Mouse (Mus musculus) left cerebral cortex, adult 18-20 months (tissue): ENCODE data around the gene Otp. TPM values are rescaled to one million over a fixed set of nuclear protein-coding genes. Genes with fewer than 3 reads are reported as not detected.

ENCODE experiments used
- DNase-seq, 2 experiments: peaks; one replicate each; pipeline ENCODE4 v3.0.0; 2021 to 2022; ENCODE audit warnings: low spot score in 2 of 2, mixed read lengths in 1 of 2
- long read RNA-seq, 2 experiments: library from polyadenylated mRNA; stranded (forward); transcript quantifications; one replicate each; pipeline ENCODE4 v2.0.0; 2021
- total RNA-seq, 2 experiments: library from RNA; stranded (reverse); gene quantifications; 2 replicates each; pipeline ENCODE4 v1.2.3; 2021

Otp gene
- under 1 TPM in 1 of 2 experiments, not detected in 1; 0.12 TPM for total RNA-seq
- long read RNA-seq, experiment 1, result 0 reads
- long read RNA-seq, experiment 2, result 0 reads

- DNase-seq, result no peak
Measured at GRCm38 (mm10) chr13:94875396-94875880, at the start of gene Otp. Gene Otp, plus strand, starts transcription at chr13:94875602.

- DNase-seq, result no peak
Measured at GRCm38 (mm10) chr13:94826389-94826788, 49.0 kb upstream of the Otp start.

GRCm38 (mm10) chr13:94826986-94827385 lies 48.4 kb upstream of the Otp start:
- no peak for DNase-seq

GRCm38 (mm10) chr13:94827847-94828246 lies 47.6 kb upstream of the Otp start:
- DNase-seq, result no peak

- DNase-seq, result no peak
Measured at GRCm38 (mm10) chr13:94838047-94838720, 37.2 kb upstream of the Otp start.

GRCm38 (mm10) chr13:94838756-94839337 lies 36.6 kb upstream of the Otp start:
- peak in 1 of 2 experiments; percentile 5 for DNase-seq

GRCm38 (mm10) chr13:94843236-94843635 lies 32.2 kb upstream of the Otp start:
- no peak for DNase-seq

GRCm38 (mm10) chr13:94847870-94848269 lies 27.5 kb upstream of the Otp start:
- no peak for DNase-seq

GRCm38 (mm10) chr13:94849351-94849750 lies 26.1 kb upstream of the Otp start:
- DNase-seq, result no peak

- DNase-seq, result no peak
Measured at GRCm38 (mm10) chr13:94858016-94858575, 17.3 kb upstream of the Otp start.

- DNase-seq, result no peak
Measured at GRCm38 (mm10) chr13:94859256-94859655, 16.1 kb upstream of the Otp start.

- DNase-seq, result no peak
Measured at GRCm38 (mm10) chr13:94862491-94863230, 12.7 kb upstream of the Otp start.

GRCm38 (mm10) chr13:94866906-94867305 lies 8.5 kb upstream of the Otp start:
- DNase-seq, result no peak

GRCm38 (mm10) chr13:94867772-94868171 lies 7.6 kb upstream of the Otp start:
- DNase-seq, result no peak

GRCm38 (mm10) chr13:94868478-94868950 lies 6.9 kb upstream of the Otp start:
- DNase-seq, result peak in 1 of 2 experiments; percentile 9

- no peak for DNase-seq
Measured at GRCm38 (mm10) chr13:94869541-94869940, 5.9 kb upstream of the Otp start.

- DNase-seq, result no peak
Measured at GRCm38 (mm10) chr13:94870071-94870460, 5.3 kb upstream of the Otp start.

GRCm38 (mm10) chr13:94870461-94871186 lies 4.8 kb upstream of the Otp start:
- no peak for DNase-seq

- no peak for DNase-seq
Measured at GRCm38 (mm10) chr13:94871806-94872320, 3.5 kb upstream of the Otp start.

GRCm38 (mm10) chr13:94872439-94872838 lies 3.0 kb upstream of the Otp start:
- DNase-seq, result no peak
